Mouse (Mus musculus) small intestine, adult 2 months (tissue): Measurements from ENCODE around the gene Dab2.

Source experiments
- CTCF ChIP-seq: fragments of 200-500 bp; IDR thresholded peaks from 2 replicates; pipeline ENCODE4 v1.5.1; 2012; ENCODE audit warnings: low read depth, mild to moderate bottlenecking, control low read depth, inconsistent platforms, low read length, moderate library complexity, mixed read lengths; ENCODE audit not compliant: insufficient replicate concordance, insufficient read length; ENCODE audit errors: extremely low read depth
- POLR2A ChIP-seq: fragments of 200-500 bp; IDR thresholded peaks from 2 replicates; pipeline ENCODE4 v1.6.1; 2012; ENCODE audit warnings: low read depth, mild to moderate bottlenecking, control low read depth, inconsistent platforms, low read length, moderate library complexity

- TF ChIP-seq CTCF (no peak), POLR2A (no peak)
These were observed 88.6 kb downstream of the Dab2 start for GRCm38 (mm10) chr15:6388146-6388545.
